Mouse (Mus musculus) layer of hippocampus, adult 9-11 months (tissue): ENCODE data around the gene Trpv6.

Experiments
- DNase-seq: peaks from one replicate; pipeline ENCODE4 v3.0.0; 2022

Gene Trpv6

GRCm38 (mm10) chr6:41636178-41636577, at the start of gene Trpv6:
Gene Trpv6 (minus strand): TSS chr6:41636405.
- no peak for DNase-seq

GRCm38 (mm10) chr6:41685596-41685995, 49.4 kb upstream of the Trpv6 start:
- no peak for DNase-seq

- DNase-seq, result no peak
Observed at GRCm38 (mm10) chr6:41684911-41685310, 48.7 kb upstream of the Trpv6 start.

- DNase-seq, result no peak
Observed at GRCm38 (mm10) chr6:41684131-41684530, 47.9 kb upstream of the Trpv6 start, which contains the start of gene Llcfc1. Gene Llcfc1 (plus strand): TSS chr6:41684431.

GRCm38 (mm10) chr6:41681656-41682055, 45.5 kb upstream of the Trpv6 start:
- DNase-seq, result no peak

GRCm38 (mm10) chr6:41680669-41681068, 44.5 kb upstream of the Trpv6 start, which contains the start of gene Trpv5:
Gene Trpv5 (minus strand): TSS chr6:41680769.
- DNase-seq, result no peak

- no peak for DNase-seq
Observed at GRCm38 (mm10) chr6:41676530-41676929, 40.3 kb upstream of the Trpv6 start.

GRCm38 (mm10) chr6:41662320-41662719, 26.1 kb upstream of the Trpv6 start:
- no peak for DNase-seq

GRCm38 (mm10) chr6:41658487-41658886, 22.3 kb upstream of the Trpv6 start:
- no peak for DNase-seq

GRCm38 (mm10) chr6:41654648-41655047, 18.4 kb upstream of the Trpv6 start:
- DNase-seq, result no peak

GRCm38 (mm10) chr6:41653173-41653572, 17.0 kb upstream of the Trpv6 start:
- DNase-seq, result no peak

GRCm38 (mm10) chr6:41646672-41647071, 10.5 kb upstream of the Trpv6 start:
- no peak for DNase-seq

- no peak for DNase-seq
Observed at GRCm38 (mm10) chr6:41646220-41646619, 10.0 kb upstream of the Trpv6 start.

- DNase-seq, result no peak
Observed at GRCm38 (mm10) chr6:41643227-41643626, 7.0 kb upstream of the Trpv6 start.

- no peak for DNase-seq
Observed at GRCm38 (mm10) chr6:41642765-41643164, 6.6 kb upstream of the Trpv6 start.

GRCm38 (mm10) chr6:41641173-41641866, 5.1 kb upstream of the Trpv6 start:
- DNase-seq, result no peak

- DNase-seq, result no peak
Observed at GRCm38 (mm10) chr6:41640449-41640848, 4.2 kb upstream of the Trpv6 start.

GRCm38 (mm10) chr6:41637927-41638506, 1.8 kb upstream of the Trpv6 start:
- DNase-seq, result no peak

- DNase-seq, result no peak
Observed at GRCm38 (mm10) chr6:41637393-41637792, 1.2 kb upstream of the Trpv6 start.

- no peak for DNase-seq
Observed at GRCm38 (mm10) chr6:41635211-41635610, 994 bp downstream of the Trpv6 start.

GRCm38 (mm10) chr6:41631549-41631948, 4.7 kb downstream of the Trpv6 start:
- DNase-seq, result no peak

- no peak for DNase-seq
Observed at GRCm38 (mm10) chr6:41630791-41631190, 5.4 kb downstream of the Trpv6 start.

- DNase-seq, result no peak
Observed at GRCm38 (mm10) chr6:41628180-41628579, 8.0 kb downstream of the Trpv6 start.

GRCm38 (mm10) chr6:41622661-41623060, 13.5 kb downstream of the Trpv6 start:
- no peak for DNase-seq
